Mouse (Mus musculus) hindbrain, embryonic 10.5 days (tissue): ENCODE measurements around the gene Apob. TPM values are rescaled to one million over a fixed set of nuclear protein-coding genes. Genes with fewer than 3 reads are reported as not detected.
A peak's percentile ranks its signal among the peaks of the same experiment; 100 is the strongest.

Experiments
- DNase-seq: peaks from one replicate; pipeline ENCODE4 v3.0.0-alpha.2; 2017; ENCODE audit warnings: low spot score
- H3K27ac ChIP-seq: fragments of 300-500 bp; sonication (generic); 2 replicates; pipeline ENCODE4 v1.5.1; 2016; ENCODE audit warnings: mild to moderate bottlenecking, moderate library complexity
- H3K27me3 ChIP-seq: fragments of 300-500 bp; sonication (generic); 2 replicates; pipeline ENCODE4 v1.6.1; 2016; ENCODE audit warnings: mild to moderate bottlenecking; ENCODE audit not compliant: poor library complexity, insufficient read depth, severe bottlenecking
- H3K36me3 ChIP-seq: fragments of 300-500 bp; sonication (generic); 2 replicates; pipeline ENCODE4 v1.6.1; 2016; ENCODE audit warnings: mild to moderate bottlenecking, moderate library complexity
- H3K4me1 ChIP-seq: fragments of 300-500 bp; sonication (generic); replicated peaks from 2 replicates; pipeline ENCODE4 v1.6.1; 2016; ENCODE audit warnings: mild to moderate bottlenecking
- H3K4me3 ChIP-seq: fragments of 300-500 bp; sonication (generic); 2 replicates; pipeline ENCODE4 v1.5.1; 2016; ENCODE audit warnings: mild to moderate bottlenecking, moderate library complexity
- H3K9me3 ChIP-seq: fragments of 300-500 bp; sonication (generic); 2 replicates; pipeline ENCODE4 v1.6.1; 2016; ENCODE audit warnings: mild to moderate bottlenecking, moderate library complexity
- WGBS: fragments of 180-500 bp; shearing (Covaris S2); methylation state at CpG from one replicate; pipeline ENCODE4 v1.1.7; 2016; 5-methylcytosine and 5-hydroxymethylcytosine counted together
- polyA plus RNA-seq: library from polyadenylated mRNA; unstranded; fragments of >200 nt; fragmentation: Nextera tagmentation; extraction: Ambion mirVana; gene quantifications from 2 replicates; pipeline ENCODE4 v1.2.1, GENCODE M21; 2016

Apob gene
- polyA plus RNA-seq: 0.11 and 0.43 TPM in 2 replicates

- DNase-seq: no peak
- H3K36me3 ChIP-seq: no peaks in the 10 kb centered on the region
- H3K9me3 ChIP-seq: no peaks in the 10 kb centered on the region
- H3K4me3 ChIP-seq: no peak within 1 kb of the TSS
- 81% methylated on average over 20 of the region's 20 CpGs for WGBS
- H3K4me1 ChIP-seq: peaks cover 10% of the 10 kb centered on the region; the same call in 1 of the 2 replicates
- peak within 1 kb of the TSS; percentile 56 for H3K27ac ChIP-seq
- H3K27me3 ChIP-seq: peaks cover 5% of the 10 kb centered on the region
Measured at GRCm38 (mm10) chr12:7977466-7978189, at the start of gene Apob. Apob (plus strand) TSS chr12:7977648.

GRCm38 (mm10) chr12:7932405-7932920 lies 45.0 kb upstream of the Apob start:
- H3K36me3 ChIP-seq: no peaks in the 10 kb centered on the region
- no peaks in the 10 kb centered on the region for H3K27me3 ChIP-seq
- WGBS: 57% methylated on average over 4 of the region's 4 CpGs
- no peak overlapping the region for H3K27ac ChIP-seq
- no peak overlapping the region for H3K4me3 ChIP-seq
- H3K9me3 ChIP-seq: no peaks in the 10 kb centered on the region
- no peak for DNase-seq
- H3K4me1 ChIP-seq: no peaks in the 10 kb centered on the region

DNA sequence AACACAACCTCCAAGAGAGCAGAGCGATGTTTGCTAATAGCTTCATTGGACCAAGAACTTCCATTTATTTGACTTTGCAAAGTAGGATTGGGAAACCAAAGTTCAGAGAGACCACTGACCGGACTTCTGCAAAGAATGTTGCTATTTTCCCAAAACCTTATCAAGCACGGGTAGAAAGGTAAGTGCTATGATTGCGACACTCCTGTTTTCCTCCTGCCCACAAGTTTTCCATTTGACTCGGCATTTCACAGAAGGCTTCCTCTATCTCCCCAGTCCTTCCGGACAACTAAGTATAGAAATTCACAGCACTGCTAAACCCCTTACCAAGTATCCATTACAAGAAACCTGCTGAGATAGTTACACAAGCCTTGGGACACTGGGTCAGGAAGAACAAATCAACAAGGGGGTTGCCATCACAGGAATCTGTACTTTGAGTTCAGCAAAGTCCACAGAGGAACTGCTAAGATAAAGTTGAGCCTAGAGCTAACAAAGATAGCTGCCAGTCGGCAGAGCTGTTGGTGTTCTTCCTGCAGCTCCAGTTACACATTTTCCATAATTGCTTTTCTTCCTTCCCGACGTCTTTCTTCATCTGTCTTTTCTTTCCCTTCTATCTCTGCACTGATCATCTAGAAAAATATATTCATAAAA lies 27.2 kb upstream of the Apob start:
- no peaks in the 10 kb centered on the region for H3K4me1 ChIP-seq
- DNase-seq: no peak
- H3K36me3 ChIP-seq: no peaks in the 10 kb centered on the region
- no peak overlapping the region for H3K27ac ChIP-seq
- no peaks in the 10 kb centered on the region for H3K27me3 ChIP-seq
- no peaks in the 10 kb centered on the region for H3K9me3 ChIP-seq
- H3K4me3 ChIP-seq: no peak overlapping the region
- WGBS: 85% methylated on average over 9 of the region's 9 CpGs

DNA sequence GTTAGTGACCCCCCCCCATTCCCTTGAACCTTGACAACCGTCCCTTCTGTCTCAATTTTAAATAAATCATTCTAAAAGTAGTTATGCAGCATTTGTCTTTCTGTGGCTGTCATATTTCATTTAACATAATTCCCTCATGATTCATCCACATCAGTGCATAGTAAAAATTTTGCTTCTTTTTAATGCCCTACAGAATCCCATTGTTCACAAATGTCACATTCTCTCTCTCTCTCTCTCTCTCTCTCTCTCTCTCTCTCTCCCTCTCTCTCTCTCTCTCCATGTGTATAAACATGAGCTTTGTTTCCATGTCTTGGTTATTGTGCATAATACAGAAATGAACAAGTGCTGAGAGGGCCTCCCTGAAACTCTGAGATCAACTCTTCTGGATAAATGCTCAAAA lies 18.6 kb upstream of the Apob start:
- DNase-seq: no peak
- no peaks in the 10 kb centered on the region for H3K4me1 ChIP-seq
- H3K9me3 ChIP-seq: no peaks in the 10 kb centered on the region
- H3K36me3 ChIP-seq: no peaks in the 10 kb centered on the region
- WGBS: 88% methylated on average over 1 of the region's 1 CpGs
- no peak overlapping the region for H3K4me3 ChIP-seq
- no peak overlapping the region for H3K27ac ChIP-seq
- H3K27me3 ChIP-seq: no peaks in the 10 kb centered on the region

DNA sequence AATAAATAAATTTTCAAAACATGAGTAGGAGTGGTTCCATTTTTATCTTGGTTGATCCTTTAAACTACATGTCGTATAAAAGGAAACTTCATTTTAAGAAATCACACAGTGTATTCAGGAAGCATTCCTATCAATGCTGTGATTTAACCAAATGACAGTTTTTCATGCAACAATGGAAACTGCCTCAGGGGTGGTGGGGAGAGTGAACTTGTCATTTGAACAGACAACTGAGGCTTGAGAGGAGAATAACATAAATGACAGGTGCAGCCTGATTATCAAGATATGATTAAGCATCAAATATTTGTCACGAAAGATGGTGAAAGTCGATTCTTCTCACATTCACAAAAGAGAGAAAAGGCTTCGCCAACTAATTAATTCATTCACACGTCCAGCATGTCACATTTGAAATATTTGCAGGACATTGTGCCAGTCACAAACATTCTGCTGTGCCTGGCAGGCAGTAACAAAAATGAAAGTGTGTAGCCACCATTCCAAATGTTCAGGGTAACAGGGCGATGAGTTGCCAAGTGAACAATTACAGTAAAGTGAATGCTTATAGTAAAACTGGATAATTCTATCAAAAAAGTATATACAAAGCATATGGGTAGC lies 18.0 kb upstream of the Apob start:
- H3K36me3 ChIP-seq: no peaks in the 10 kb centered on the region
- H3K27me3 ChIP-seq: no peaks in the 10 kb centered on the region
- no peak overlapping the region for H3K27ac ChIP-seq
- H3K4me3 ChIP-seq: no peak overlapping the region
- H3K9me3 ChIP-seq: no peaks in the 10 kb centered on the region
- H3K4me1 ChIP-seq: no peaks in the 10 kb centered on the region
- no peak for DNase-seq
- 86% methylated on average over 6 of the region's 6 CpGs for WGBS

DNA sequence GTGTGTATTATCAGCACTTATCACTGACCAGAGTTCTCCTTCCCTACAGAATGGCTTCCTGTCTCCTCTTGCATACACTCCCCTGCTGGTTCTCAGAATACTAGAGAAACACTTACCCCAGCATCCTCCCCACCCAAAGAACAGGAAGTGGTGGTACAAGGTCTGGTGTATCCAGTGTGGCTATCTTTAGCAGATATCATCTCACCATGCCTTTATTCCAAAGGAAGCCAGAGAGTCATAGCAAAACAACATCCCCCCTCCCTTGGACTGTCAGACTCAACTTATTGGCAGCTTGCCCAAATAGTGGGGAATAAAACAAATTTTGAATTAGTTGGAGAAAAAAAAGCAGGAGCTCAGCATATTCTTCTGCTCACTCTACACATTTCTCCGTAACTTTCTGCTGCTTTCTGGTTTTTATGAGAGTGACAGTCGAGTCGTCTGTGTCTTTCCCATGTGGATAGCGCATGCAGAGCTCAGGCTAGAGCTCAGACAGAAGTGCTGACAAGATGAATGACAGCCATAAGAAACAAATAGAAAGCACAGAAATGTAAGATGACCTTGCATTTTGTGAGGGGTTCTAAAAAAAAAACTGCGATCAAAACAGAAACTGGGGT lies 15.0 kb upstream of the Apob start:
- Histone ChIP-seq H3K4me3 (no peak overlapping the region), H3K27me3 (no peaks in the 10 kb centered on the region), H3K36me3 (no peaks in the 10 kb centered on the region), H3K9me3 (no peaks in the 10 kb centered on the region), H3K27ac (no peak overlapping the region), H3K4me1 (no peaks in the 10 kb centered on the region)
- WGBS: 69% methylated on average over 5 of the region's 5 CpGs
- no peak for DNase-seq

DNA sequence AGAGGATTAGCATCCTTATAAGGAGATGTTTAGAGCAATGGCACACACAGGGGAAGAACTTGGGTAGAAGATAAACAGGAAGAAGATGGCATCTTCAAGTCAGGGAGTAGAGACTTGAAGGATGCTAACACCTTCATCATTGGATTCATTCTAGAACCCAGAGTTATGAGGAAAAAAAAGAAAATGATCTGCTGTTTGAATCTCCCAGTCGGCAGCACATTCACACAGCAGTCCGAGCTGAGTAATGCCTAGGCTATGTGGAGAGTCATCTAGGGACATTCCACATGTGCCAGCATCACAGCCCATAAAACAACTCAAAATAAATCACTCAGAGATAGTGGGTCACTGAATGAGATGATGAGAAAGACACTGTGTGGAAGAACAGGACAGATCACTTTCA lies 10.2 kb upstream of the Apob start:
- WGBS: 98% methylated on average over 2 of the region's 2 CpGs
- no peaks in the 10 kb centered on the region for H3K4me1 ChIP-seq
- H3K27me3 ChIP-seq: no peaks in the 10 kb centered on the region
- H3K27ac ChIP-seq: no peak overlapping the region
- no peaks in the 10 kb centered on the region for H3K9me3 ChIP-seq
- no peaks in the 10 kb centered on the region for H3K36me3 ChIP-seq
- DNase-seq: no peak
- no peak overlapping the region for H3K4me3 ChIP-seq

DNA sequence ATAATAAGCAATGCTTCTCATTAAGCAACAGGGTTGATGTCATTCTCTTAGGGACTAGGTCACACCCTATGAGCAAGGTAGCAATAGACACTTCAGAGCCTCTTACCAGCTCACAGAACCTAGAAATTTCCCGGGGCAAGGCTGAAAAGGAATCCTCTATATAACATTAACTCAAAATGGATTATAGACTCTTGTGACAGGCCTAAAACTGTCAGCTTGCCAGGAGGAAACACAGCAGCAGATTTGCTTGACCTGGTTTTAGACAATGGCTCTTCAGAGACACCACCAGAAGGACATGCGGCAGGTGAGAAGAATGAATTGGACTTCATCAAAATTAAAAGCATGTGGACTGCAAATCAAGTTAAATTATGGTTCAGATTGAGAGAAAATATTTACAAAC lies 7.1 kb upstream of the Apob start:
- Histone ChIP-seq H3K4me3 (no peak overlapping the region), H3K27ac (no peak overlapping the region), H3K4me1 (no peaks in the 10 kb centered on the region), H3K27me3 (no peaks in the 10 kb centered on the region), H3K36me3 (no peaks in the 10 kb centered on the region), H3K9me3 (no peaks in the 10 kb centered on the region)
- 97% methylated on average over 2 of the region's 2 CpGs for WGBS
- no peak for DNase-seq

- Histone ChIP-seq H3K27ac (no peak overlapping the region), H3K27me3 (no peaks in the 10 kb centered on the region), H3K36me3 (no peaks in the 10 kb centered on the region), H3K4me3 (no peak overlapping the region), H3K9me3 (no peaks in the 10 kb centered on the region), H3K4me1 (no peaks in the 10 kb centered on the region)
- no peak for DNase-seq
- WGBS: 86% methylated on average over 3 of the region's 3 CpGs
Measured at GRCm38 (mm10) chr12:7970817-7971216, 6.6 kb upstream of the Apob start.

- WGBS: 92% methylated on average over 2 of the region's 2 CpGs
- H3K27ac ChIP-seq: no peak overlapping the region
- H3K27me3 ChIP-seq: no peaks in the 10 kb centered on the region
- H3K4me1 ChIP-seq: no peaks in the 10 kb centered on the region
- H3K9me3 ChIP-seq: no peaks in the 10 kb centered on the region
- H3K4me3 ChIP-seq: no peak overlapping the region
- no peaks in the 10 kb centered on the region for H3K36me3 ChIP-seq
- DNase-seq: no peak
Measured at GRCm38 (mm10) chr12:7971736-7972135, 5.7 kb upstream of the Apob start.

DNA sequence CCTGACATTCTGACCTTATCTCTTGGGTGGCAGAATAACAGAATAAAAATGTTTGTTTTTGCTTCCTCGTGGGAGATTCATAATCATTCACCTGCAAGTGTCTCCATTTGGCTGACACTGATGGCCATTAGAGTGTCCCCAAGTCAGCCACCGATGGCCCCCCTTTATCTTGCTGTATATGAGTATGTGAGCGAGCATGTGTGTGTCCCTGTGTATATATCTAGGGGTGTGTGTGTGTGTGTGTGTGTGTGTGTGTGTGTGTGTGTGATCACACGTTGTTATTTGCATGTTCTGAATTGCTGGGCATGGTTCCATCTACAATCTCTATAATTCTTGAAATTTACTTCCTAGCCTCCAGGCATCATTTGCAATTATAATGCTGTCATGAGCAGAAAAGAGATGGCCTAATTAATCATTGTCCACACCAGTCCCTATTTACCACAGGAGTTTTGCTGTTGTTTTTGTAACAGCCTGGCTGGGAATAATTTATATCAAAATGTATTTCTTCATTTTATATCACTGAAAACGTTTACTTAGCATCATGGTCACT lies 3.6 kb upstream of the Apob start:
- Histone ChIP-seq H3K27me3 (peaks cover 5% of the 10 kb centered on the region), H3K9me3 (no peaks in the 10 kb centered on the region), H3K27ac (no peak overlapping the region), H3K4me3 (no peak overlapping the region), H3K36me3 (no peaks in the 10 kb centered on the region), H3K4me1 (peaks cover 10% of the 10 kb centered on the region; the same call in 1 of the 2 replicates)
- 75% methylated on average over 5 of the region's 5 CpGs for WGBS
- no peak for DNase-seq

DNA sequence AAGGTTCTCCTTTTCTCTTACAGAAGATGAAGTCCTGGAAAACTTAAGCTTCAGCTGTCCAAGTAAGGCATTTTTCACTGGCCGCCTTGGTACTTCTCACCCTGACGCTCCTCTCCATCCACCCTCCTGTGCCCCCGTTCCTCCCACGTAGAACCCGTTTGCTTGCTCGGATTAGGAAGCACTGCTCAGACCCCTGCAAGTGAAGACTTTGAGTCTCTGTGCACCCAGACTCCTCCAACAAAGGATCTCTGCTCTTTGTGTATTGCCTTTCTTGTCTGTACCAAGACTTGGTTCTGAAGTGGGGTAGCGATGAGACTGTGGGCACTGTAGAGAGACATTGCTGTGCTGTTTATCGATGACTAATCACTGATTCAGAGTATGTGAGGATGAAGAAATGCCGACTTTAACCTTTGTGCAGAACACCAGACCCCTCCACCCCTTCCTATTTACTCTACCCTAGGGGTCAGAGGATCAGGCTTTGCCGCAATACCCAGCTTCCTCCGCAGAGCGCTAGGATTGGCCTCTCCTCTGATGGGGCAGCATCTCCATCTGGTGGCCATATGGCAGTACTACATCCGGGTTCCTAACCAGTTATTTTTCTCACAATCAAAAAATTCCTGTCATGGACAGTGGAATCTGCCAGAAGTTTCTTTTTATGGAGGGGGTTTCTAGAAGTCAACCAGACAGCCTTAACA lies 889 bp downstream of the Apob start:
- Histone ChIP-seq H3K27me3 (peaks cover 5% of the 10 kb centered on the region), H3K9me3 (no peaks in the 10 kb centered on the region), H3K36me3 (no peaks in the 10 kb centered on the region), H3K4me3 (no peak overlapping the region), H3K4me1 (peaks cover 10% of the 10 kb centered on the region; the same call in 1 of the 2 replicates), H3K27ac (no peak overlapping the region; the same call in 1 of the 2 replicates)
- DNase-seq: peak; percentile 77
- WGBS: 42% methylated on average over 13 of the region's 13 CpGs
